Mouse (Mus musculus) hematopoietic stem cell, adult 5-6 weeks (primary cell): Measurements from ENCODE around the gene Insr. TPM values are rescaled to one million over a fixed set of nuclear protein-coding genes. Genes with fewer than 3 reads are reported as not detected.

Experiments
- total RNA-seq: library from RNA; stranded (forward); fragments of 172-1452, 232-1000 nt; gene quantifications from 2 replicates; pipeline ENCODE4 v1.2.3, GENCODE M21; 2017

Insr gene
- total RNA-seq, 1 experiment from 2014 or later, result 15.3 TPM

Other genes with a start within 250 kb of the Insr start
- 40.1 and 40.4 TPM in 2 replicates for gene A430078G23Rik, start 73.8 kb upstream of the Insr start, total RNA-seq
- gene Arhgef18, start 113.4 kb upstream of the Insr start, total RNA-seq, result 39.8 and 51.0 TPM in 2 replicates
- gene Pex11g, start 188.1 kb upstream of the Insr start, total RNA-seq, result 0.84 and 4.1 TPM in 2 replicates
- not detected in 2 replicates for gene Tex45, start 191.2 kb upstream of the Insr start, total RNA-seq
- gene Zfp358, start 213.5 kb upstream of the Insr start, total RNA-seq, result 10.6 and 11.6 TPM in 2 replicates
- 29.8 and 40.4 TPM in 2 replicates for gene Mcoln1, start 220.8 kb upstream of the Insr start, total RNA-seq
- 26.4 and 34.5 TPM in 2 replicates for gene Pnpla6, start 235.8 kb upstream of the Insr start, total RNA-seq